Mouse (Mus musculus) liver, adult (tissue): ENCODE measurements around the gene Ifitm10.

Experiments
- GATA4 ChIP-seq: IDR thresholded peaks from 2 replicates; pipeline ENCODE4 v1.6.1; 2014; ENCODE audit warnings: mild to moderate bottlenecking, low read length; ENCODE audit not compliant: insufficient replicate concordance

Ifitm10 gene

DNA sequence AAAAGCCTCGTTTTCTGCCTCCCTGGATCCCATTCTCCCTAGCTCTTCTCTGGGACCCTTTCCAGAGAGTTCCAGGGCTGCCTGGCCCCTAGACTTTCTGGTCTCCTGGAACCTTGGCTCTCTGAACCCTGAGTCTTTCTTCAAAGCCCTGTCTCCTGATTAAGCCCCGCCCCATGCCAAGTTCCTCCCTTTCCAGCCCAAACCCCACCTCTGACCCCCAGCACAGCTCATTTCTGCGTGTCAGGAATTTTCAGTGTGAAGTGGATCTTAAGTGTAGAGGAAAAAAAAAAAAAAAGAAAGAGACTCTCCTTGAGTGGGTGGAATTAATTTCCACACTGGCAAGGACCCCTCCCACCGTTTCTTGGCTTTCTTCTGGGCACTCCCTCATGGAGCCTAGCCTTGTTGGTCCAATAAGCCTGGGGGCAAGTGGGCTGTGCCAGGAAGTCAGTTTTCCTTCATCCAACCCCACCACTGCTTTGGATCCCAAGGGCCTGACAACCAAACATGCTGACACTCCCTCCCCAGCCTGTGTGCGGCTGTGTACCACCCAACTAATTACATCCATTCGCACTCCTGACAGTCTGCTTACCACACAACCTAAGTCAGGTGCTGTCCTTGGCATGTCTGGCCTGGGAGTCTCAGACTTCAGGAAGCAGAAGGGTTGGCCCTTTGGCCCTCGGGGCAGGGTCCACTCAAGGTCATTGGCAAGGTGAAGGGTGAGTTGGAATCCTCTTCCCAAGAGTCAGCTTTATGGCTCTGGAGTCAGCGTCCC, at the start of gene Ifitm10:
Gene Ifitm10 (minus strand): TSS at position 113 of the 772 bp plus-strand sequence.
- no peak for TF ChIP-seq GATA4

DNA sequence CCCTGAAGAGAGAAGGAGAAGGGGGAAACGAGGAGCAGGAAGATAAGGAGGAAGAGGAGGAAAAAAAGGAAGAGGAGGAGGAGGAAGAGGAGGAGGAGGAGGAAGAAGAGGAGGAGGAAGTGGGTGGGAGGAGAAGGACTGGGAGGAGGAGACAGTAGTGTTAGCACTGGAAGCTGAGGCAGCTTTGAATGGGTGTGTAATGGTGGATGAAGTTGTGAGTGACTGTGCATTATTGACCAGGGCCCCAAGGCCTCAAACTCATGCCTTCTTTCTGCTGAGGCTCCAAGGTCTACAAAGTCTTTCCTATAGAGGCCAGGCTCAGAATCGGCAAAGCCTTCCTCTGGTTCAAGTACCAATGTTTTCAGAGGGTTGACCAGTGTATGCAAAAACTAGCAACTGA, 48.3 kb upstream of the Ifitm10 start:
- no peak for TF ChIP-seq GATA4

DNA sequence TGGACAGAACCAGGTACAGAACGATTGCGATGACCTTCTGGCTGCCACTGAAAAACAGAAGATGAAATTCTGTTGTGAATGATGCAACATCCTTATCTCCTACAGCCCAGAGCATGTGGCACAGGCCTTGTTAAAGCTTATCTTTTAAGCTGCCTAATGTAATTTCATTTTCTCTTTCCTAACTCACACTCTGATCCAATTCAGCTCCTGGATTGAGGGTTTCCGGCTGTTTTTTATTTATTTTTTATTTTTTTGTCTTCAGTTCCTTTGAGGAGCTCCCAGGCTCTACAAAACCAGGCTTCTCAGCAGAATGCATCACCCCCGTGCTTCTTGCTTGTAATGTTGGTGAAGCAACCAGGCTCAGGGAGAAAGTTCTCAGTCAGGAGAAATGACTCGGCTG, 46.3 kb upstream of the Ifitm10 start:
- TF ChIP-seq GATA4: peak; percentile 59; the same call in 1 of the 2 replicates

DNA sequence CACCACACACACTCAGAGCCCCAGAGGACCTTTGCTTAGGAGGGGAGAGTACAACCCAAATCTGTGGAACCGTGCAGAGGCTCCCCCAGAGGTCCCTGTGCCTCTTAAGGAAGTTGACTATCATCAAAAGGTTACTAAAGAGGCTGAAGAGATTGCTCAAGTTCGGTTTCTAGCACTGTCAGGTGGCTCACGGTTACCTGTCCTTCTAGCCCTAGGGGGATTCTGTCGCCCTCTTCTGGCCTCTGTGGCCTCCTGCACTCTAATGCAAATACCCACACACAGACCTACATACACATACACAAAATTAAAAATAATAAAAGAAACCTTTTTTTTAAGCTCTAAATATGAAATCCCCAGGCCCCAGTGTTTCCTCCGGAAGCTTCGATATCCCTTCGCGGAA, 45.1 kb upstream of the Ifitm10 start:
- no peak for TF ChIP-seq GATA4

DNA sequence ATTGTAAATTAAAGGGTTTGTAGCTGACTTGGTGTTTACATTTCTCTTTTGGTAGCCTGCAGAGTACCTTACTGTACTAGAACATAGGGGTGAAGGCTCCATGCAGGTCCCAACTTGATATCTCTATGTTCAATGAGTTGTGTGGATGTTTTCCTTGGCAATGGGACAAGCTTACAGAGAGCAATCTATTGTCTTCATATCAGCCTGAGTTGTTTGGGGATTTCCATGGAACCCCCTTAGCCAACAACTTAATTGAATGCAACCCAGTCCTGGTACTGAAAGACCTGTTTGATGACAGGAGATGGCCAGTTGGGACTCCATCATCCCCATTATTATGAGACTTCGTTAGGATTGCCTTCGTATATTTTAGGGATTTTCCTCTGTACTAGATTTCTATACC, 44.5 kb upstream of the Ifitm10 start:
- no peak for TF ChIP-seq GATA4

DNA sequence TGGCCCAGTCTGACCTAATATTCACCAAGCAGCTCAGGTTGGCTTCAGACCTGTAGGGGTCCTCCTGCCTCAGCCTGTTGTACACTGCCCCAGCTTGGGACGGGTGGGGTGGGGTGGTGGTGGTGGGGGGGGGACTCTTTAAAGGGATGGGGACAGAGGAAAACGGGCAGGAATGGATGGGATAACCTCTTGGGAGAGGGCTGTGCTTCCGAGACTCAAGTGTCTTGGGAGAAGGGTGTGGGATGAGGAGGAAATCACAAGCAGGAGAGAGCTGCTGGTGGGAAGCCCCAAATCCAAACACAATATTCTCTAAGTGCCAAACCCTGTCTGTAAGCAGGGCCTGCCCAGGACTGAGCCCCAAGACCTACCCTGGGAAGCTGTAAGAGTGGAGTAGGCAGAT, 42.7 kb upstream of the Ifitm10 start:
- no peak for TF ChIP-seq GATA4

DNA sequence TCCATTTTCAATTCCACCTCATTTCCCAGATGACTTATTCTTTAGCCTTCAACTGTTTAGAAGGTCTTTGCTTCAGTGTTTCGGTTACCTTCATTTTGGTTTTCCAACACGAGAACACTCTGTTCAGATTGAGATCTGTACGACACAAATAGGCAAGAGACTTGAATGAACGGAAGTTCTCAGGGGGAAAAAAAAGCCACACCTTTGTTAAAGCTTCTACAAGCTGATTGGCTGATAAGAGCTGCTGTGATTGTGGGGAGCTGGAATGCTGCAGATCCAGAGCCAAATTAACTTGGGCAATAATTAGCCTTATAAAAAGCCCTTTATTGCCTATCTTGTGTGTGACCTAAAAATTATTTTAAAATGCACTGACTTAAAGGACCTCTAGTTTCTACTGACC, 41.8 kb upstream of the Ifitm10 start:
- TF ChIP-seq GATA4: no peak

DNA sequence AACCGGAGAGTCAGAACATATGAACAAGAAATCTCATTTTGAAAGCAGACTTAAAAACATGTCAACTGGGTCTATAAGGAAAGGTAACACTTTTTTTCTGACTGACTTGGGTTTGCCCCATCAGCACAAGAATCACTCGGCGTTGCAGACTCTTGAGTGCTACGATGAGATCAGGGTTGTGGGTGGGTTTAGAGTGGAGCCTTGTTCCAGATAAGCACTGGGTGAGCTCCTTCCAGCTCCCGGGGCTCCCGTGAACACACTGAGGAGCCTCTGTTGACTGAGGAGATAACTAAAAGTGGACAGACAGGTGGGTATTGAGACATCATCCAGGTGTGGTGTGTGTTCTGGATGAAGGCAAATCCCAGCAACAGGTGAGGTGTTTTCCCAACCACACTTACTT, 39.7 kb upstream of the Ifitm10 start:
- TF ChIP-seq GATA4: no peak

DNA sequence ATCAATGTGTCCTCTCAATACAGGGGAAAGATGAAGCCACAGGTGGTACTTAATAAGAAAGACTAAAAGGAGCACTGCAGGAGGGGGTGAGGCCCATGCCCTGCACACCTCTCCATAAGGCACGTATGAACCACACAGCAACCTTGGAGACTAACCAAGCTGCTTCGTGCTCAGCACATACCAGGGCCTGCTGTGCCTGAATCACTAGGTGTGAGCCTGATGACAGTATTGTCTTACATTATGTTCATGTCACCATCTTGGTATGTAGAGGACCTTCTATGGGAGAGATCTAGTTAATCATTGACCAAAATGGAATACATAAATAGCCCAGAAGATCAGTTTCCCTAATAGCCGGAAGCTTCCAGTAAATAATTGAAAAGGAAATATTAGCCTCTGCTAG, 36.0 kb upstream of the Ifitm10 start:
- no peak for TF ChIP-seq GATA4

DNA sequence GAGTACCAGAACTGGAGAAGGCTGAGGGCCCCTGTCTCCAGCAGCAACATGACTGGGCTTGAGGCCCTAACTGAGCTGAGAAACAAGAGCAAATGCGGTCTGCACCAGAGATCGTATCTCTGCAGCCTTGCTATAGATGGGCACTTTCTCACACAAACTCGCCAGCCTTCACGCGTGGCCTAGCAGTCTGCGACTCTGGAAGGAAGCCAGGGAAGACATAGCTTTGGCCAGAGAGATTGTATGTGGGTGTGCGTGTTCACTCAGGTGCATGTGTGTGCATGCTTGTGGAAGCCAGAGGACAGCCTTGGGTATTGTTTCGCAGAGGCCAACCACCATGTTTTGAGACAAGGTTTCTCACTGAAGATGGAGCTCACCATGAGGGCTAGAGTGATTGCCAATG, 35.1 kb upstream of the Ifitm10 start:
- no peak for TF ChIP-seq GATA4

DNA sequence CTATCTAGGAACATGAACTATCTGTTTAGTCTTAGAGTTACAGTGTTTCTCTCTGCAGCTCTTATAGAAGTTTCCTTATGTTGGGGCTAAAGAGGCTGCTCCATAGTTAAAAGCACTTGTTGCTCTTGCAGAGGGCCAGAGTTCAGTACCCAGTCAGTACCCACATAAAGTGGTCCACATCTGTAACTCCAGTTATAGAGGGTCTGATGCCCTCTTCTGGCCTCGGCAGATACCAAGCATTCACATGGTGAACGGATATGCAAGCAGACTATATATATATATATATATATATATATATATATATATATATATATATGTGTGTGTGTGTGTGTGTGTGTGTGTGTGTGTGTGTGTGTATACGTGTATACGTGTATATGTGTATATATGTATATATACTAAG, 34.4 kb upstream of the Ifitm10 start:
- no peak for TF ChIP-seq GATA4

DNA sequence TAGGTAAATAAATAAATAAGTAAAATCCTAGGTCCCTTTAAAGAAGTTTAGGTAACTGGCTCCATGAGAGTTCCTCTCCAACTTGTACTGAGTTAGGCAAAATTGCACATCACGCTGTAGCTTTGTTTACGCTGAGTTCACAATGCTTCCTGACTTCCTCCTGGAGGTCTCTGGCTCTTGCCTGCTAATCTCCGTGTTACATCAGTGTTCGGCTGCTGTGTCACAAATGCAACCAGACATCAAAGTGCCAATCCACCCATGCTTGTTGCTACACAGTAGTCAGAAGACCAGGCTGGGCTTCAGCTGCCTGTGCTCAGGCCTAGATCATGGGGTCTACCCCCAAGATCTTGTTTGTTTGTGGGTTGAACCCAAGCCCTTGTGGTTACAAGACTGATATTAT, 30.0 kb upstream of the Ifitm10 start:
- no peak for TF ChIP-seq GATA4

DNA sequence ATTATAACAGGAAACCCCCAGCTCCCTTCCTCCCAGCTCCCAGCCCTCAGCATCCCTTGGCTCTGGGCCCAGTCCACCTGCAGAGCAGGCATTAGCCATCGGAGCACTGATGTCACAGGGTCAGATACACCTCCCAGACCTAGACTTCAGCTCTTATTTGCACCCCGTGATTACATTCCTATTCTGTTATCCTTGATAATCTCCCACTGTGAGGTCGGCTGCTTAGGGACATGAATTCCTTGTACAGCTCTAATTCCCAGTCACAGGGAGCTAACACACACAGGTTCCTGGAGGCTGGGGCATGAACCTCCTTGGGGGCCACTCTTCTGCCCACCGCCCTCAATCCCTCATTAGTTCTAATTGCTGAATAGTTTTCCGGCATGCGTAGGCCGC, 27.2 kb upstream of the Ifitm10 start:
- TF ChIP-seq GATA4: no peak; the same call in 1 of the 2 replicates

DNA sequence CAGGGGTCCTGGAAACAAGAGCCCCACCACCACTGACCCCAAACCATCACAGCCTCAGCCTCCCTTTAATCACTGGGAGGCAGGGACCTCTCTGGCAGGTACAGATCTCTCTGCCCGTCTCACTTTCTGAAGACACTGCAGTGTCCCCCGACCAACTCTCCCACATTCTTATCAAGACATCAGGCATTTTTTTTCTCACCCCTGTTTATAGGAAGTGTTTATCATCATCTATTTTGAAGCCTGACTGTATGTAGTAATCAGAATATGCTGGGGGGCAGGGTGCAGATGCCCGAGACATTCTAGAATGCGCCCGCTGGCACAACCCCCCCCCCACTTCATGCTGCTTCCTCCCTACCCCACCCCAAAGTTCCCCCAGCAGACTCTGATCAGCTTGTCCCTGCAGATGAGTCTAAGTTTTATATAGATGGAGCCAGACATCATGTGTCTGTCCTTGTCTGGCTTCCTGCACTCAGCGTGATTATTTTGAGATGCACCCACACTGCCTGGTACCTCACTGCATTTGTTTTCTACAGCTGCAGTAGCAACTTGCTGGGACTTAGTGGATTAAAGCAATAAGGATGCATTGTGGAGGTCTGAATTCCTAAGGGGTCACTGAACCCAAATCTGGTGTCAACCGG, 26.7 kb upstream of the Ifitm10 start:
- TF ChIP-seq GATA4: no peak

DNA sequence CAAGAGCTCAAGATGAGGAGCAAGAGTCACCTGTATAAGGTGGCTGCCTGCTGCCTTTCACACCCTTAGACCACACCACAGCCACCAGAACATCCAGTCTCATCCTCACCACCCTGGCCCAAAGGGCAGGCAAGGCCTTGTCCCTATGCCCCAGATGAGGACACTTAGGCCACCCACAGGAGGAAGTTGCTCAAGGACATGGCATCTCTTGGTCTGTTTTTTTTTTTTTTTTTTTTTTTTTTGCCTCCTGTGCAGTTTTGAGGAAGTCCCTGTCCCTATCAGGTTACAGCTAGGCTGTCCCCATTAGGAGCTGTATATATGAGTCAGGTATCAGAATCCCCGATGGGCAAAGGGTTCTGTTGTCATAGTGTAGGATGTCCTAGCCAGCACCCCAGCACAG, 25.7 kb upstream of the Ifitm10 start:
- no peak for TF ChIP-seq GATA4

DNA sequence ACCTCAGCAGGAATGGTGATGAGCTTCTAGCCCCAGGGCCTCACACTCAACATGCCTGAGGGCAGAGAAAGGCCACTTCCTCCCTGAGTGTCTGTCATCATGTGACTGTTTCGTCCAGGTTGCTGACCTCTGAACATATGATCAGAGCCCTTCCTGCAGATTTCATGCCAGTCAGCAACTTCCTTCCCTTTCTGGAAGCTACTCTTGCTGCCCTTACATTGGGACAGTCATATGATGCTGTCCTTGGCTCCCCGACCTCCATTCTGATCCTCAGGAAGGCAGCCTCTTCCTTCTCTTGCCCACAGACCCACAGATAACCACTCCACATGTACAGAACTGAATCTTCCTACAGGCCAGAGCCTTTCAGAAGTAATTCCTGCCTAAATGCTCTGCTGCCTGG, 24.5 kb upstream of the Ifitm10 start:
- peak; percentile 95 for TF ChIP-seq GATA4

DNA sequence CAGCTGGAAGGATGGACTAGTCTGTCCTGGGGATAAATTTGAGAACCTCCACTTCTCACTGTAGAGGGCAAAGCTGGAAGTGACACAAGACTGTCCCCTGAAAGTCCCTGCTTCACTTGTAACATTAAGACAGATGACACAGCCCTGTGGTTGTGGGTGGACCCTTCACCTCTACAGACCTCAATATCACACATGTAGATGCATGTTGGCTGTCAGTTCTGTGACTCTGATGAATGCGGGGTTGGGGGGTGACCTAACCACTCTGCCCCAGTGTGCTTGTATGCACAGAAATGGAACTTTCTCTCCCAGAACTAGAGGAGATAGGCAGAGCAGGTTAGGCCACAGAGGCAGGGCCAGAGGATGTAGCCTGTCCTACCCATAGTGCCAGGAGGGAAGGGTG, 23.1 kb upstream of the Ifitm10 start:
- TF ChIP-seq GATA4: no peak
